Mouse (Mus musculus): ENCODE measurements around the gene Hfe2. TPM values are rescaled to one million over a fixed set of nuclear protein-coding genes. Genes with fewer than 3 reads are reported as not detected.

Hfe2 gene
- polyA plus RNA-seq, 1 experiment = not detected

DNA sequence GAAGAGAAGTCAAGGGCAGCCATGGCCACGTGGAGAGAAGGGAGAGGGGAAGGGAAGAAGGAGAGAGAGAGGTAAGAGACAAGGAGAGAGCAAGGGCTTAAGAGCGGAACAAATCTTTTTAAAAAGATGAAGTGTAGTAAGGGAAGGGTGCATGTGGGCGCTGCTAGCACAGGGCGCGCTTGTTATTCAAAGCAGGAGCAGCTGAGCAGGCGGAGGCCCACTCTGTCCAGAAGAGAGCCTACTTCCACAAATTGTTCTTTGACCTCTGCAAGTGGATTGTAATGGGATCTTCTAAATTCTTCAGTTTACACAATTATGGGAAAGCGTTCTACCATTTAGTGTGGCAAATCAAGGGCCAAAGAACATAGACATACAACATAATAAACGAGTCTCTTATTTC is 43.6 kb downstream of the Hfe2 start:
- no peak overlapping the region for H3K27ac ChIP-seq (ENCODE audit: insufficient read depth, low read length)
- peaks cover 5% of the 10 kb centered on the region for H3K4me1 ChIP-seq (ENCODE audit: control insufficient read depth, insufficient read depth, low read length)
- no peak overlapping the region for H3K4me3 ChIP-seq (ENCODE audit: insufficient read depth, low read length)
- TF ChIP-seq POLR2A (IDR thresholded peaks at IDR 0.05; ENCODE audit: low read depth, low read length) = no peak
- no peak for TF ChIP-seq CTCF (IDR thresholded peaks at IDR 0.05; ENCODE audit: borderline replicate concordance, insufficient read depth, low read length)

DNA sequence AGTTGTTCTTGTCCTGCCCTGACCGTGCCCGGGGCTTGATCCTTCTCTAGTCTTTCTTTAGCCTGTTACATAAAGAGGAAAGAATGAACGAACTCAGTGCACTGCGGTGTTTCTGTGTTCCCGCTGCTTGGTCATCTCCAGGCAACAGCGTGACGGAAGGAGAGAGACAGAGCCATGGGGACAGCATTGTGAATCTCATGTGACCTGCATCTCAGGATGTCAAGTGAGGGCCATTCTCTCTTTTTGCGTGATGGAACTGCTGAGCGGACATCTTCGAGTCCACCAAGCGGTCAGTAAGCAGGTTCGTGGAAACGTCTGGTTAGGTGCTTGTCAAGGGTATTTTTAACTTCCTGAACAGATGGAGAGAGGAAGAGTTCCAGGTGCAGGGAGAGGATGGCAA is 44.5 kb downstream of the Hfe2 start:
- TF ChIP-seq POLR2A (IDR thresholded peaks at IDR 0.05; ENCODE audit: low read depth, low read length) (no peak), CTCF (IDR thresholded peaks at IDR 0.05; ENCODE audit: borderline replicate concordance, insufficient read depth, low read length) (no peak)
- Histone ChIP-seq H3K4me1 (ENCODE audit: control insufficient read depth, insufficient read depth, low read length) (no peaks in the 10 kb centered on the region), H3K4me3 (ENCODE audit: insufficient read depth, low read length) (no peak overlapping the region), H3K27ac (ENCODE audit: insufficient read depth, low read length) (no peak overlapping the region)

DNA sequence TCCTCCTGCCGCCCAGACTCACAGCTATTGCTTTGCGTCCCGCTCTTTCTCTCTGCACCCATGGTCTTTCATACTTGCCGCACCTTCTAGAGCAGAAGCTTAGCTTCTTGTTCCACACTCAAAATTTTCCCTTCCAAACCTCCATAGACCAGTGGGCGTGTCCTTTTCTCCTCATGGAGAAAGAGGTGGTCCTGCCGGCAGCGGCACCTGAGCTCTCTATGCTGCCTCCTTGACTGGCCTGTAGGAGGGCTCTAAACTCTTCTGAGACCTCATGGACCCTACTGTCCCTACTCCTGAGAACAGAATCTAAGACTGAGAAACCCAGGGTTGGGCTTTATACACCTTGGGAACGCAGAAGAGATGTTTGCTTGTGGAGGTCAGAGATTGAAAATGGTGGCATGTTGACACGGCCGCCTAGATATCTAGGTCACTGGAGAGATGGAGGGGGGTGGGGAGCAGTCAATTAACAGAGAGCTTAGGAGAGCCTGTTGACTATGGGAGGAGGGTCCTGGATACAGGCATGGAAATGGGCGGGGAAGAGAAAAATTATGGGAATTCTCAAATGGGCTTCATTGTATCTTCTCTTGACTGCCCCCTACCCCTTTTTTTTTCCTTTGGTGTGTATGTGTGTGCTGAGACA is 45.1 kb downstream of the Hfe2 start:
- Histone ChIP-seq H3K4me1 (ENCODE audit: control insufficient read depth, insufficient read depth, low read length) (no peaks in the 10 kb centered on the region), H3K4me3 (ENCODE audit: insufficient read depth, low read length) (no peak overlapping the region), H3K27ac (ENCODE audit: insufficient read depth, low read length) (no peak overlapping the region)
- TF ChIP-seq CTCF (IDR thresholded peaks at IDR 0.05; ENCODE audit: borderline replicate concordance, insufficient read depth, low read length) = no peak
- TF ChIP-seq POLR2A (IDR thresholded peaks at IDR 0.05; ENCODE audit: low read depth, low read length) = no peak

DNA sequence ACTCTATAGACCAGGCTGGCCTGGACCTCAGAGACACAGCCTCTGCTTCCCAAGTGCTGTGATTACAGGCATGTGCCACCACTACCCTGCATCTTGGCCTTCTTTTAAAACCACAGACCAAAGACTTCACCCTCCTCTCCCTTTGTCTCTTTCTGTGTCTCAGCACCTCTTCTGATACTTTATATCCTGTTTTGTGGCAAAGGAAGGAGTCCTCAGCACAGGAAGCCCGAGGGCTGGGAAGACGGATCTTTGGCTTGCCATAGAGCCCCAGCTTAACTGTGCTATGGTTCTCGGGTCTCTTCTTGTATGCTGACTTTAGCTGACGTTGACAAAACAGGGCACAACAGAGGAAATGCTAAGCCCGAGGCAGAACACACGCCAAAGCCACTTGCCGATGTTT is 45.7 kb downstream of the Hfe2 start:
- TF ChIP-seq POLR2A (IDR thresholded peaks at IDR 0.05; ENCODE audit: low read depth, low read length) (no peak), CTCF (IDR thresholded peaks at IDR 0.05; ENCODE audit: borderline replicate concordance, insufficient read depth, low read length) (no peak)
- Histone ChIP-seq H3K27ac (ENCODE audit: insufficient read depth, low read length) (no peak overlapping the region), H3K4me3 (ENCODE audit: insufficient read depth, low read length) (no peak overlapping the region), H3K4me1 (ENCODE audit: control insufficient read depth, insufficient read depth, low read length) (no peaks in the 10 kb centered on the region)

DNA sequence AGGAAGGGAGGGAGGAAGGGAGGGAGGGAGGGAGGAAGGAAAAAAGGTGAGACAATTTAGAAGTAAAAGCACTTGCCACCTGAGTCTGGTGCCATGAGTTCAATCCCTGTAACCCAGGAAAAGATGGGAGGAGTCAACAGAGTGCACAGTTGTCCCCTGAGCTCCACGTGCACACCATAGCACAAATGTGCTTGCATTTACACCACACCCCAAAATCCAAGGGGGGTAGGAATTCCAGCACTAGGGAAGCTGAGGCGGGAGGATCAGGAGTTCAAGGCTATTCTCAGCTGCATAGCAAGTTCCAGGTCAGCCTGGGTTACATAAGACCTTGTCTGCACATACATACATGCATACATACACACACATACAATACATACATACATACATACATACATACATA is 46.4 kb downstream of the Hfe2 start:
- H3K4me3 ChIP-seq (ENCODE audit: insufficient read depth, low read length) = no peak overlapping the region
- peaks cover 2% of the 10 kb centered on the region for H3K4me1 ChIP-seq (ENCODE audit: control insufficient read depth, insufficient read depth, low read length)
- TF ChIP-seq CTCF (IDR thresholded peaks at IDR 0.05; ENCODE audit: borderline replicate concordance, insufficient read depth, low read length) = no peak
- H3K27ac ChIP-seq (ENCODE audit: insufficient read depth, low read length) = no peak overlapping the region

DNA sequence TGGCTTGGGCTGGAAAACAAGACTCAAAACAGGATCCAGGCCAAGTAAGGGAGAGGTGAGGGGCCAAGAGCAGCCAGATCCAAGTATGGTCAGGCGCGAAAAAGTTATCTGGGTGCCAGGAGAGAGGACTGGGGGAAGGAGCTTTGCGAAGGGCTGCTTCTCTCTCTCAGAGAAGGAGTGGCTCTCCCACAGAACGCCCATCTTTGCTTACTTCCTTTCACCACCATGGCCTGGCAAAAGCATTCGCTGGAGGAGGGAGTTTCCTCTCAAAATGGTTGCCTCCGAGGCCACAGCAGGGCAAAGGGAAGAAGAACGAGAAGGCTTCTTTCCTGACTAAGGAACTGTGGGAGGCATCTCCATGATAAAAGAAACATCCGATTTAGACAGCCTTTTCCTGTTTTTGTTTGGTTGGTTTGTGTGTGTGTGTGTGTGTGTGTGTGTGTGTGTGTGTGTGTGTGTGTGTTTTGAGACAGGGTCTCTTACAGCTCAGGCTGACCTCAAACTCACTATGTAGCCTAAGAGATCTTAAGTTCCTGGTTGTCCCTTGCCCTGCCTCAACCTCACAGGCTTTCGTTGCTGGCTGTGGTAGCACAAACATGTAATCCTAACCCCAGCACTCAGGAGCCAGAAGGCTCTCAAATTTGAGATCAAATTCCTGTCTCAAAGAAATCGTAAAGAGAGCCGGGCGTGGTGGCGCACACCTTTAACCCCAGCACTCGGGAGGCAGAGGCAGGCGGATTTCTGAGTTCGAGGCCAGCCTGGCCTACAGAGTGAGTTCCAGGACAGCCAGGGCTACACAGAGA is 47.1 kb downstream of the Hfe2 start:
- no peak overlapping the region for H3K4me3 ChIP-seq (ENCODE audit: insufficient read depth, low read length)
- TF ChIP-seq POLR2A (IDR thresholded peaks at IDR 0.05; ENCODE audit: low read depth, low read length) = no peak
- TF ChIP-seq CTCF (IDR thresholded peaks at IDR 0.05; ENCODE audit: borderline replicate concordance, insufficient read depth, low read length) = no peak
- H3K4me1 ChIP-seq (ENCODE audit: control insufficient read depth, insufficient read depth, low read length) = peaks cover 6% of the 10 kb centered on the region
- H3K27ac ChIP-seq (ENCODE audit: insufficient read depth, low read length) = no peak overlapping the region

DNA sequence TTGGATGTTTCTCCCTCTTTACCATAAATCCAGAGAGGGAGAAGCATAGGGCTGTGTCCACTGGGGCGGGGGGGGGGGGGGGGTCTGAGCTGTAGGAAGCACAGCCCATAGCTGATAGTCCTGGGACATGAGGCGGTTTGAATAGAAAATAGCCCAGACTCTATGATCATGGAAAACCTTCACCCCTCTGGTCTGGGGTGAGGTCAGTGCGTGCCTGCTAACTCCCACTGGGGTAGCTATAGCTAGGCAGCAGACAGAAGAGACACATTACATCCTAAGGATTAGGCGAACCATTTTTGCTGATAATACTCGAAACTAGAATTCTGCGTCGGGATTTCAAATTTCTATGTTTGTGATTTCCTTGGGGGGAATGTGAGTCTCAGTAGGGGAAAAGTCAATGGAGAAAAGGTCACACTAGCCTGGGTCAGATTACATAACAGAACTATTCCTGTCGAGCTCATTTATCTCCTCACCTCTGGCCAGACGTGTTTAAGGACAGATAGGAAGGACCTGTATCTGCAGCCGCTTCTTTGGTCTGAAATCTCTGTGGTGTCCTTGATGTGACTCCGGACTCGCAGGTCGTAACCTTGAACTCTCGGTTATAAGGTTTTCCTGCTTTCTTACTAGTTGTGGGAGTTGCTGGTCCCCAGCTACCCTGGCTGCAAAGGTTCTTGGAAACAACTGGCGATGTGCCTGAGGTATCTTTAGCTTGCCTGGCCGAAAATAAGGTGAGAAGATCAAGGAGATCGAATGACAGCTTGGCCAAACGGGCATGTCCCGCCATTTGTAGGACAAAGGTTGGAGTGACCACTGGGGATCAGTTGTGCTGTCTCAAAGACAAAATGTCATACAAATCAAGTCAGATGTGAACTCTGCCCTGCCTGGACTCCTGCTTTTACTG is 48.9 kb downstream of the Hfe2 start:
- Histone ChIP-seq H3K4me3 (ENCODE audit: insufficient read depth, low read length) (no peak overlapping the region), H3K27ac (ENCODE audit: insufficient read depth, low read length) (no peak overlapping the region), H3K4me1 (ENCODE audit: control insufficient read depth, insufficient read depth, low read length) (peaks cover 9% of the 10 kb centered on the region)
- TF ChIP-seq POLR2A (IDR thresholded peaks at IDR 0.05; ENCODE audit: low read depth, low read length) = no peak
- no peak for TF ChIP-seq CTCF (IDR thresholded peaks at IDR 0.05; ENCODE audit: borderline replicate concordance, insufficient read depth, low read length)

DNA sequence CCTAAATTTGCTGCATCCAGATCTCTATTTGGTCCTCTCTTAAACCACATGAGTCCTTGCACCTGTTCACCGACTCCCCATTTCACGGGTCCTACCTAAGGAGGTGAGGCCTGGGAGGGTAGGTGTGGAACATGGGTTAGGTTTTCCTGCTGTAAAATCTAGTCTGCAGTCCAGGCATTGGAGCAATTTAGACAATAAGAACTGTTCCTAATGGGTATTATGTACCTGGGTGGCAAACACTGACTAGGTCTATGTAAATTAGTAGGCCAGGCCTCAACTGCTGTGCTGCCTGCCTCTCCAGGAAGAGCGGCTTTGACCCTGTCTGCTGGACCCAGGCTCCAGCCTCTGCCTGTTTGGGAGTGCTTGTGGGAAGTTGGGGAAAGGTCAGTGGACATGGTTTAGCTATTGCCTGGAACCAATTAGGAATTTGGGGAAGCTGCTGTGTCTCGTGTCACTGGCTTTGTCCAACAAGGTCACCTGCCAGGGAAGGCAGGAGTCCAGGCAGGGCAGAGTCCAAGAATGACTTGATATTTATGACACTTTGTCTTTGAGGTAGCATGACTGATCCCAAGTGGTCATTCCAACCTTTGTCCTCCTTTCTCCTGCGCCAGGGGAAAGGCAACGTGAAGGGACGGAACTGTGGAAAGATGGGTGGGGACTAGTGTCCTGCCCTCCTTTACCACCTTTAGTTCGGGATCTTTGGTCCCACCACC is 50.5 kb downstream of the Hfe2 start:
- H3K27ac ChIP-seq (ENCODE audit: insufficient read depth, low read length) = peak overlapping the region; percentile 97; the same call in 1 of the 2 replicates
- H3K4me1 ChIP-seq (ENCODE audit: control insufficient read depth, insufficient read depth, low read length) = peaks cover 9% of the 10 kb centered on the region
- no peak overlapping the region for H3K4me3 ChIP-seq (ENCODE audit: insufficient read depth, low read length)

DNA sequence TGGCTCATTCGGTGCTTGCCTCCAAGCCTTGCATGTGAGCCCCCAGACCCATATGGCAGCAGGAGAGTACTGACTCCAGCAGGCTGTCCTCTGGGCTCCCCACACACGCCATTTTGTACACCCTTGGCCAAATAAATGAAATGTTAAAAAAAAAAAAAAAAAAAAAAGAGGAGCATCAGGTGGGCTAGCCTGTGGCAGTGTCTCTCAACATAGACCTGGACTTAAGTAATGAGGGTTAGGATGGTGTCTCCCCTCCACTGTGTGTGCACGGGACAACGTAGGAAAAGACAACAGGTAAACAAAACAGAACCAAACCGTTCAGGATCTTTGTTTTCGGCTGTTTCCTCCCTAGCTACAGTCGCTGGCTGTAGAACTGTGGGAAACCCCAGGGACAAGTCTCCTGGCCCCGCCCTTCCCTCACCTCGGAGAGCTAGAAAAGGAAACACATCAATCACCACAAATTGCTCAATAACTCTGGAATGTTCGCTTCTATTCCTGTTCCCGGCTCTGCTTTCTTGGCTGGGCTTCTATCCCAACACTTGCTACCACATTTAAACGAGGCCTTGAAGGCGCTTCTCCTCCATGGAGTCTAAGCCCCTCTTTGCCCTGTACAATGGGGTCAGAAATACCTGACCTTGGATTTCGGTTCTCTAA is 51.2 kb downstream of the Hfe2 start:
- H3K27ac ChIP-seq (ENCODE audit: insufficient read depth, low read length) = peak overlapping the region; percentile 97
- TF ChIP-seq CTCF (IDR thresholded peaks at IDR 0.05; ENCODE audit: borderline replicate concordance, insufficient read depth, low read length) (no peak), POLR2A (IDR thresholded peaks at IDR 0.05; ENCODE audit: low read depth, low read length) (no peak)
- H3K4me1 ChIP-seq (ENCODE audit: control insufficient read depth, insufficient read depth, low read length) = peaks cover 9% of the 10 kb centered on the region
- H3K4me3 ChIP-seq (ENCODE audit: insufficient read depth, low read length) = no peak overlapping the region

More for the DNA sequence above, 50.5 kb downstream of the Hfe2 start:
- TF ChIP-seq POLR2A (IDR thresholded peaks at IDR 0.05; ENCODE audit: low read depth, low read length) = no peak
- TF ChIP-seq CTCF (IDR thresholded peaks at IDR 0.05; ENCODE audit: borderline replicate concordance, insufficient read depth, low read length) = no peak

All from embryonic fibroblast, embryonic 13.5 days (primary cell).